18 mouse cellular contexts compared by ENCODE assay signal in the genomic region with DNA sequence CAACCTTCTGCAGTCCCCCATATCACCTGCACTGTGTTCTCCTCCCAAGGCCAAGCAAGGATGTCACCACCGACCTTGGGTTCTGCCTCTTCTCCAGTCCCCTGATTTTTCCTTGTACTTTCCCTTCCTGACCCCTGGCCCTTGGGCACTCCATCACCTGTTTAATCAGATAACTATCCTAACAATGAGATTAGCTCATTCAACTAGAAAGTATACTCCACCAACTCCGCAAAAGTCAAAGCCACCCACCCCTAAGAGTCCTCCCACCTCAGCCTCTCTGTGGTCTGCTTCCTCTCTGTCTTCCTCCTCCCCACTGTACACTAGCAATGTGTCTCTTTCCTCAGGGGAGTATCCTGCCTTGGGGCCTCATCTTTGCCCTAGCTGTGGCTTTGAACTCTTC. TPM values are rescaled to one million over a fixed set of nuclear protein-coding genes. Genes with fewer than 3 reads are reported as not detected.
DNase-seq lines count a peak whose midpoint lies in the region; ATAC-seq and TF ChIP-seq lines count a peak whose summit lies in the region.
"Had no signal": no experiment of that assay in that cellular context is flagged by ENCODE, and none has a peak within 500 bp of the region (broad histone marks: within the 10 kb centered on the region; RNA-seq: fewer than 3 reads in every experiment).

No protein-coding gene starts in this region.

- TF ChIP-seq CTCF in testis, adult 2 months (IDR thresholded peaks at IDR 0.05; ENCODE audit: control insufficient read depth, insufficient read depth, insufficient replicate concordance, low read depth, low read length), result no peak
- TF ChIP-seq CTCF in stomach, postnatal 0 days (IDR thresholded peaks at IDR 0.05; ENCODE audit: low read depth), result no peak

- H3K9ac ChIP-seq in heart, embryonic 11.5 days (ENCODE audit: low read depth, low read length), result no peak overlapping the region
- H3K9ac ChIP-seq in kidney, embryonic 16.5 days (replicated peaks; ENCODE audit: low read length), result no peak overlapping the region
- H3K9ac ChIP-seq in stomach, postnatal 0 days (ENCODE audit: low read length), result no peak overlapping the region
- H3K9ac ChIP-seq: midbrain, embryonic 15.5 days had no signal

- H3K27me3 ChIP-seq in heart, embryonic 11.5 days (ENCODE audit: control insufficient read depth, insufficient read depth, low read length), result no peaks in the 10 kb centered on the region
- H3K27me3 ChIP-seq in kidney, embryonic 16.5 days (ENCODE audit: insufficient read depth, low read length), result no peaks in the 10 kb centered on the region
- H3K27me3 ChIP-seq in testis, adult 2 months (ENCODE audit: control insufficient read depth, insufficient read depth, low read length), result no peaks in the 10 kb centered on the region
- no peaks in the 10 kb centered on the region for H3K27me3 ChIP-seq in stomach, postnatal 0 days (ENCODE audit: control insufficient read depth, insufficient read depth, low read length)
- H3K27me3 ChIP-seq: midbrain, embryonic 15.5 days had no signal

- peak overlapping the region; percentile 18; the same call in 1 of the 2 replicates for H3K27ac ChIP-seq in heart, embryonic 11.5 days (ENCODE audit: low read depth, low read length)
- H3K27ac ChIP-seq in kidney, embryonic 16.5 days (ENCODE audit: low read length), result peak overlapping the region; percentile 75; the same call in 1 of the 2 replicates
- H3K27ac ChIP-seq in testis, adult 2 months (ENCODE audit: control insufficient read depth, insufficient read depth, low read depth, low read length), result peak overlapping the region; percentile 12
- H3K27ac ChIP-seq in stomach, postnatal 0 days (replicated peaks), result peak overlapping the region; percentile 58
- H3K27ac ChIP-seq: hindbrain, embryonic 10.5 days; limb, embryonic 10.5 days; midbrain, embryonic 15.5 days had no signal

- TF ChIP-seq EP300 in stomach, postnatal 0 days (optimal IDR thresholded peaks at IDR 0.05), result no peak

- WGBS in heart, embryonic 11.5 days (ENCODE audit: insufficient replicate concordance), result 61% methylated on average over 2 of the region's 2 CpGs
- WGBS in kidney, embryonic 16.5 days, result 37% methylated on average over 2 of the region's 2 CpGs
- 44% methylated on average over 2 of the region's 2 CpGs for WGBS in stomach, postnatal 0 days

- ATAC-seq in heart, embryonic 11.5 days (replicated peaks; ENCODE audit: insufficient number of reproducible peaks, low FRiP score, low TSS enrichment), result no peak
- ATAC-seq in kidney, embryonic 16.5 days (ENCODE audit: low FRiP score, low TSS enrichment), result 0 out of 2 replicates have a peak, but pooled peaks have one; percentile 5
- no peak for ATAC-seq in stomach, postnatal 0 days (ENCODE audit: low FRiP score, low TSS enrichment)
- ATAC-seq: forebrain, embryonic 14.5 days; midbrain, embryonic 15.5 days had no signal

- H3K4me3 ChIP-seq in heart, embryonic 11.5 days (ENCODE audit: low read depth, low read length), result no peak overlapping the region
- no peak overlapping the region for H3K4me3 ChIP-seq in kidney, embryonic 16.5 days (ENCODE audit: low read length)
- no peak overlapping the region for H3K4me3 ChIP-seq in testis, adult 2 months (ENCODE audit: control insufficient read depth, low read depth, low read length)
- no peak overlapping the region for H3K4me3 ChIP-seq in stomach, postnatal 0 days (ENCODE audit: low read depth, low read length)
- H3K4me3 ChIP-seq: hindbrain, embryonic 10.5 days; limb, embryonic 10.5 days; midbrain, embryonic 15.5 days had no signal

- no peaks in the 10 kb centered on the region for H3K9me3 ChIP-seq in heart, embryonic 11.5 days (replicated peaks; ENCODE audit: control insufficient read depth, low read length)
- H3K9me3 ChIP-seq in kidney, embryonic 16.5 days (ENCODE audit: low read length), result no peaks in the 10 kb centered on the region
- H3K9me3 ChIP-seq in stomach, postnatal 0 days (ENCODE audit: control insufficient read depth, low read length), result no peaks in the 10 kb centered on the region
- H3K9me3 ChIP-seq: hindbrain, embryonic 10.5 days; limb, embryonic 10.5 days; midbrain, embryonic 15.5 days had no signal

- peaks cover 42% of the 10 kb centered on the region for H3K4me1 ChIP-seq in heart, embryonic 11.5 days (ENCODE audit: control insufficient read depth, insufficient read depth, low read length)
- H3K4me1 ChIP-seq in kidney, embryonic 16.5 days (ENCODE audit: insufficient read depth, low read length), result peaks cover 56% of the 10 kb centered on the region
- peaks cover 14% of the 10 kb centered on the region for H3K4me1 ChIP-seq in testis, adult 2 months (ENCODE audit: control insufficient read depth, insufficient read depth, low read length)
- peaks cover 7% of the 10 kb centered on the region; the same call in 1 of the 2 replicates for H3K4me1 ChIP-seq in stomach, postnatal 0 days (replicated peaks; ENCODE audit: control insufficient read depth, insufficient read depth)

- no peak for DNase-seq in heart, postnatal 4 days
- no peak for DNase-seq in kidney, adult 11 months
- DNase-seq in testis, postnatal 10 days (ENCODE audit: low spot score), result no peak
- DNase-seq in stomach, postnatal 0 days (ENCODE audit: low spot score), result no peak
- DNase-seq in yolk sac, embryonic 10.5 days (ENCODE audit: low spot score), result no peak
- DNase-seq: adrenal gland, adult 8-10 months; cerebellum, adult 9-10 months; lung, adult 2 months; right cerebral cortex, postnatal 25 days; thymus, postnatal 14 days had no signal

- peaks cover 6% of the 10 kb centered on the region; the same call in 1 of the 2 replicates for H3K36me3 ChIP-seq in heart, embryonic 11.5 days (ENCODE audit: control insufficient read depth, insufficient read depth, low read length)
- H3K36me3 ChIP-seq in kidney, embryonic 16.5 days (ENCODE audit: insufficient read depth, low read length), result peaks cover 7% of the 10 kb centered on the region; the same call in 1 of the 2 replicates
- no peaks in the 10 kb centered on the region for H3K36me3 ChIP-seq in testis, adult 2 months (ENCODE audit: control insufficient read depth, insufficient read depth, low read length)
- 0 out of 2 replicates have a peak, but pooled peaks cover 3% of the 10 kb centered on the region for H3K36me3 ChIP-seq in stomach, postnatal 0 days (ENCODE audit: control insufficient read depth, insufficient read depth, low read length)
- H3K36me3 ChIP-seq: midbrain, embryonic 15.5 days had no signal

- no peak for TF ChIP-seq POLR2A in testis, adult 2 months (IDR thresholded peaks at IDR 0.05; ENCODE audit: control insufficient read depth, low read depth, low read length)

- H3K4me2 ChIP-seq in heart, embryonic 11.5 days, result no peak overlapping the region
- H3K4me2 ChIP-seq in kidney, embryonic 16.5 days (replicated peaks; ENCODE audit: low read depth, low read length), result no peak overlapping the region
- no peak overlapping the region for H3K4me2 ChIP-seq in stomach, postnatal 0 days (replicated peaks; ENCODE audit: low read depth)
- H3K4me2 ChIP-seq: midbrain, embryonic 15.5 days had no signal

RNA-seq across cellular contexts. Expression of gene A930033H14Rik, which starts 46.3 kb away (rescaled TPM):
- 1.8 and 2.4 TPM in 2 replicates for polyA plus RNA-seq in heart, embryonic 11.5 days (2014; fragmentation: Nextera tagmentation; extraction: Ambion mirVana)
- total RNA-seq in heart, postnatal 4 days (2021), result 1 to 10 TPM; 6.0 to 6.6 TPM
- 2.2 and 2.3 TPM in 2 replicates for polyA plus RNA-seq in kidney, embryonic 16.5 days (2015; fragmentation: Nextera tagmentation; extraction: Ambion mirVana)
- polyA plus RNA-seq in testis, adult 2 months (2012; rRNA removed), result 1.4 and 1.5 TPM in 2 replicates
- polyA plus RNA-seq in stomach, postnatal 0 days (2015; fragmentation: Nextera tagmentation; extraction: Ambion mirVana), result 1.2 and 1.5 TPM in 2 replicates
- total RNA-seq: MEL had no signal

Comparison
In these comparisons a context has a peak if more than half of its experiments do, and no peak if none do; other contexts are left out.
1. H3K27ac ChIP-seq: peak in every context shown above with its lines; median percentile 75 in kidney, embryonic 16.5 days; 58 in stomach, postnatal 0 days; 18 in heart, embryonic 11.5 days; 12 in testis, adult 2 months.